Mouse (Mus musculus) testis, adult 2 months (tissue): ENCODE measurements around the gene Bag1. TPM values are rescaled to one million over a fixed set of nuclear protein-coding genes. Genes with fewer than 3 reads are reported as not detected.

Source experiments
- H3K27ac ChIP-seq: fragments of 200-500 bp; 2 replicates; pipeline ENCODE4 v1.5.1; 2012; ENCODE audit warnings: low read depth, low read length; ENCODE audit not compliant: control insufficient read depth, insufficient read depth
- H3K27me3 ChIP-seq: fragments of 200-500 bp; 2 replicates; pipeline ENCODE4 v1.6.1; 2012; ENCODE audit warnings: mild to moderate bottlenecking, low read length, moderate library complexity; ENCODE audit not compliant: control insufficient read depth, insufficient read depth
- H3K36me3 ChIP-seq: fragments of 200-500 bp; 2 replicates; pipeline ENCODE4 v1.6.1; 2012; ENCODE audit warnings: mild to moderate bottlenecking, low read length; ENCODE audit not compliant: control insufficient read depth, insufficient read depth
- H3K4me1 ChIP-seq: fragments of 200-500 bp; 2 replicates; pipeline ENCODE4 v1.6.1; 2012; ENCODE audit warnings: low read length; ENCODE audit not compliant: control insufficient read depth, insufficient read depth
- H3K4me3 ChIP-seq: fragments of 200-500 bp; 2 replicates; pipeline ENCODE4 v1.5.1; 2012; ENCODE audit warnings: low read depth, mild to moderate bottlenecking, low read length, moderate library complexity, mixed read lengths; ENCODE audit not compliant: control insufficient read depth
- CTCF ChIP-seq: fragments of 200-500 bp; IDR thresholded peaks from 2 replicates; pipeline ENCODE4 v1.5.1; 2012; ENCODE audit warnings: low read depth, mild to moderate bottlenecking, inconsistent platforms, low read length, moderate library complexity; ENCODE audit not compliant: control insufficient read depth, insufficient read depth, insufficient replicate concordance
- POLR2A ChIP-seq: fragments of 200-500 bp; IDR thresholded peaks from 2 replicates; pipeline ENCODE4 v1.6.1; 2012; ENCODE audit warnings: low read depth, mild to moderate bottlenecking, inconsistent platforms, low read length, moderate library complexity; ENCODE audit not compliant: control insufficient read depth
- polyA plus RNA-seq: library from polyadenylated mRNA; depleted of rRNA; stranded (reverse); fragments of >200 nt; gene quantifications from 2 replicates; pipeline ENCODE4 v1.2.3, GENCODE M21; 2012

Bag1 gene
- polyA plus RNA-seq, 1 experiment: 229 TPM

GRCm38 (mm10) chr4:40933694-40934093, 14.4 kb downstream of the Bag1 start:
- Histone ChIP-seq H3K27me3 (no peaks in the 10 kb centered on the region), H3K27ac (no peak overlapping the region), H3K36me3 (0 out of 2 replicates have a peak, but pooled peaks cover 1% of the 10 kb centered on the region), H3K4me3 (no peak overlapping the region), H3K4me1 (no peaks in the 10 kb centered on the region)
- TF ChIP-seq POLR2A (no peak), CTCF (no peak)

- Histone ChIP-seq H3K27ac (no peak overlapping the region), H3K27me3 (no peaks in the 10 kb centered on the region), H3K36me3 (no peaks in the 10 kb centered on the region), H3K4me3 (no peak overlapping the region), H3K4me1 (no peaks in the 10 kb centered on the region)
- TF ChIP-seq POLR2A (no peak), CTCF (no peak)
These were observed 19.0 kb downstream of the Bag1 start for GRCm38 (mm10) chr4:40929046-40929445.

GRCm38 (mm10) chr4:40925568-40925967, 22.5 kb downstream of the Bag1 start:
- Histone ChIP-seq H3K27me3 (no peaks in the 10 kb centered on the region), H3K4me3 (no peak overlapping the region), H3K27ac (no peak overlapping the region), H3K4me1 (no peaks in the 10 kb centered on the region), H3K36me3 (no peaks in the 10 kb centered on the region)
- no peak for TF ChIP-seq POLR2A
- TF ChIP-seq CTCF: no peak

GRCm38 (mm10) chr4:40923087-40923651, 24.9 kb downstream of the Bag1 start:
- H3K4me3 ChIP-seq: no peak overlapping the region
- H3K27ac ChIP-seq: no peak overlapping the region
- no peaks in the 10 kb centered on the region for H3K27me3 ChIP-seq
- H3K36me3 ChIP-seq: no peaks in the 10 kb centered on the region
- TF ChIP-seq POLR2A: no peak
- TF ChIP-seq CTCF: no peak
- H3K4me1 ChIP-seq: peaks cover 2% of the 10 kb centered on the region; the same call in 1 of the 2 replicates

- no peak for TF ChIP-seq CTCF
- no peak for TF ChIP-seq POLR2A
- peaks cover 2% of the 10 kb centered on the region; the same call in 1 of the 2 replicates for H3K4me1 ChIP-seq
- H3K27me3 ChIP-seq: no peaks in the 10 kb centered on the region
- H3K27ac ChIP-seq: no peak overlapping the region
- H3K36me3 ChIP-seq: no peaks in the 10 kb centered on the region
- H3K4me3 ChIP-seq: peak overlapping the region; percentile 72
These were observed 26.8 kb downstream of the Bag1 start for GRCm38 (mm10) chr4:40921288-40921687.

- TF ChIP-seq POLR2A: no peak
- no peak for TF ChIP-seq CTCF
- peak overlapping the region; percentile 72 for H3K4me3 ChIP-seq
- H3K27me3 ChIP-seq: no peaks in the 10 kb centered on the region
- no peak overlapping the region for H3K27ac ChIP-seq
- no peaks in the 10 kb centered on the region for H3K36me3 ChIP-seq
- H3K4me1 ChIP-seq: peaks cover 2% of the 10 kb centered on the region; the same call in 1 of the 2 replicates
These were observed 27.5 kb downstream of the Bag1 start for GRCm38 (mm10) chr4:40920576-40920975.

- TF ChIP-seq POLR2A (no peak), CTCF (no peak)
- Histone ChIP-seq H3K4me1 (peaks cover 2% of the 10 kb centered on the region; the same call in 1 of the 2 replicates), H3K27ac (no peak within 1 kb of the TSS), H3K4me3 (peak within 1 kb of the TSS; percentile 72), H3K36me3 (no peaks in the 10 kb centered on the region), H3K27me3 (no peaks in the 10 kb centered on the region)
These were observed 28.3 kb downstream of the Bag1 start, which contains the start of gene Spink4 for GRCm38 (mm10) chr4:40919785-40920184. Gene Spink4, plus strand, starts transcription at chr4:40920052.

- Histone ChIP-seq H3K4me1 (peaks cover 2% of the 10 kb centered on the region; the same call in 1 of the 2 replicates), H3K27me3 (no peaks in the 10 kb centered on the region), H3K36me3 (no peaks in the 10 kb centered on the region), H3K27ac (no peak overlapping the region), H3K4me3 (no peak overlapping the region)
- TF ChIP-seq POLR2A: no peak
- TF ChIP-seq CTCF: peak; percentile 28; the same call in 1 of the 2 replicates
These were observed 31.4 kb downstream of the Bag1 start for GRCm38 (mm10) chr4:40916592-40917155.
